Mouse (Mus musculus) kidney, adult 2 months (tissue): ENCODE measurements at regions not wholly inside any gene's neighbourhood (a gene's known extent, or its start where the extent isn't known, plus 50 kb on each side); places are given as distances from the start of the nearest gene placed in this dataset.

ENCODE experiments used
- DNase-seq: peaks from one replicate; pipeline ENCODE4 v3.0.0; 2021
- H3K27ac ChIP-seq: fragments of 200-500 bp; 2 replicates; pipeline ENCODE4 v1.5.1; 2012; ENCODE audit warnings: low read depth, low read length, control low read depth, inconsistent platforms; ENCODE audit not compliant: insufficient read depth
- H3K27me3 ChIP-seq: fragments of 200-500 bp; replicated peaks from 2 replicates; pipeline ENCODE4 v1.6.1; 2012; ENCODE audit warnings: mild to moderate bottlenecking, moderate library complexity, low read length, inconsistent platforms; ENCODE audit not compliant: control insufficient read depth, insufficient read depth
- H3K36me3 ChIP-seq: fragments of 200-500 bp; 2 replicates; pipeline ENCODE4 v1.6.1; 2012; ENCODE audit warnings: mild to moderate bottlenecking, moderate library complexity, low read length, inconsistent platforms; ENCODE audit not compliant: control insufficient read depth, insufficient read depth
- H3K4me1 ChIP-seq: fragments of 200-500 bp; 2 replicates; pipeline ENCODE4 v1.6.1; 2011; ENCODE audit warnings: low read length; ENCODE audit not compliant: control insufficient read depth, insufficient read depth
- H3K4me3 ChIP-seq: fragments of 200-500 bp; 2 replicates; pipeline ENCODE4 v1.5.1; 2011; ENCODE audit warnings: mild to moderate bottlenecking, low read depth, low read length, control low read depth; ENCODE audit not compliant: insufficient read depth
- CTCF ChIP-seq: fragments of 200-500 bp; conservative IDR thresholded peaks from 2 replicates; pipeline ENCODE4 v1.5.1; 2011; ENCODE audit warnings: low read depth, mild to moderate bottlenecking, control low read depth, low read length, moderate library complexity, mixed read lengths; ENCODE audit not compliant: insufficient read depth, insufficient read length
- POLR2A ChIP-seq: fragments of 200-500 bp; IDR thresholded peaks from one replicate; pipeline ENCODE4 v1.6.1; 2011; ENCODE audit warnings: low read depth, low read length, control low read depth
- WGBS: fragments of 180-500 bp; shearing (Covaris S2); methylation state at CpG from one replicate; pipeline ENCODE4 v1.1.7; 2018; 5-methylcytosine and 5-hydroxymethylcytosine counted together

DNA sequence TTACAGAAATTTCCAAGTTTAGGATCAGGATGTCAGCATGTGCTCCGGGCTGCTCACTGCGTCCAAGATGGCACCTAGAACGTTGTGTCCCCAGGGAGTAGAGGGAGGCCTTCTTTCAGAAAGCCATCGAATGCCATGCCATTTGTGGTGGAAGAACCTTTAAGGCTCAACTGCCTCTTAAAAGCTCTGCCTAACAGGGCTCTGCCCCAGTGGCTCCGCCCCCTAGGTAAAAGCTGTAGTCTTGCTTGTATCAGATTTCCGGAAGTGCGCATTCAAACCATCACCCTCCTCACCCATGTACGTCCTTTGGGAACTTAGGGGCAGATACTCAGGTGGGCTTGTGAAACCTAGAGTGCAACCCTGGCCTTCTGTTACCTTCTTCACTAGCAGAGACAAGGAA lies 54.0 kb upstream of the Psmd7 start:
- Histone ChIP-seq H3K4me3 (no peak overlapping the region), H3K27me3 (no peaks in the 10 kb centered on the region), H3K27ac (no peak overlapping the region), H3K36me3 (no peaks in the 10 kb centered on the region), H3K4me1 (no peaks in the 10 kb centered on the region)
- DNase-seq, result no peak
- no peak for TF ChIP-seq CTCF
- no peak for TF ChIP-seq POLR2A
- 81% methylated on average over 8 of the region's 8 CpGs for WGBS

GRCm38 (mm10) chr8:107647936-107648335 lies 59.7 kb upstream of the Psmd7 start:
- Histone ChIP-seq H3K27ac (no peak overlapping the region), H3K4me3 (no peak overlapping the region), H3K36me3 (no peaks in the 10 kb centered on the region), H3K4me1 (no peaks in the 10 kb centered on the region), H3K27me3 (no peaks in the 10 kb centered on the region)
- 86% methylated on average over 8 of the region's 8 CpGs for WGBS
- DNase-seq, result no peak
- TF ChIP-seq POLR2A (no peak), CTCF (no peak)

- H3K27me3 ChIP-seq, result no peaks in the 10 kb centered on the region
- no peak for TF ChIP-seq POLR2A
- TF ChIP-seq CTCF, result no peak
- H3K4me1 ChIP-seq, result no peaks in the 10 kb centered on the region
- no peak overlapping the region for H3K4me3 ChIP-seq
- 89% methylated on average over 9 of the region's 9 CpGs for WGBS
- H3K27ac ChIP-seq, result no peak overlapping the region
- DNase-seq, result no peak
- H3K36me3 ChIP-seq, result no peaks in the 10 kb centered on the region
Observed at GRCm38 (mm10) chr8:107650306-107650705, 62.0 kb upstream of the Psmd7 start.

- no peak for DNase-seq
- no peaks in the 10 kb centered on the region for H3K36me3 ChIP-seq
- H3K4me1 ChIP-seq, result no peaks in the 10 kb centered on the region
- TF ChIP-seq CTCF (no peak), POLR2A (no peak)
- no peak overlapping the region for H3K4me3 ChIP-seq
- WGBS, result 94% methylated on average over 11 of the region's 11 CpGs
- no peaks in the 10 kb centered on the region for H3K27me3 ChIP-seq
- no peak overlapping the region for H3K27ac ChIP-seq
Observed at GRCm38 (mm10) chr8:107651424-107651823, 63.2 kb upstream of the Psmd7 start.

DNA sequence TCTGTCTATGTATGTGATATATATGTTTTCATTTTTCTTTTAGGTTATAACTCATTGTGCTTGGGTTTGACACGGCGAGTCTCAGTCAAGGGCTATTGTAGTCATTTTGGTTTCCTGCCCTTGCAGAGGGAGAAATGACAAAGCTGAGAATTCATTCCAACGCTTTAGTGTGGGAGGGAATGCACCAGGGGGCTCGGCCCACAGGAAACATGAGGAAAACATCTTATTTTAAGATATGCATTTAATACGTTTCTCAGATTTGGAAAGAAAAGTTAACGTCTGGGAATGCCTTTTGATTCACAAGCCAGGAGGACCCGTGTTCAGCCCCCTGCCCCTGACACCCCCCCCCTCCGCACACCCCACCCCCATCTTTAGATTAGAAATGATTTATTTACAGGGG lies 64.0 kb upstream of the Psmd7 start:
- no peaks in the 10 kb centered on the region for H3K36me3 ChIP-seq
- DNase-seq, result no peak
- WGBS, result 52% methylated on average over 8 of the region's 8 CpGs
- no peak overlapping the region for H3K27ac ChIP-seq
- H3K4me3 ChIP-seq, result no peak overlapping the region
- H3K4me1 ChIP-seq, result no peaks in the 10 kb centered on the region
- no peaks in the 10 kb centered on the region for H3K27me3 ChIP-seq
- TF ChIP-seq CTCF (no peak), POLR2A (no peak)

- WGBS, result 81% methylated on average over 10 of the region's 10 CpGs
- H3K27ac ChIP-seq, result no peak overlapping the region
Observed at GRCm38 (mm10) chr8:107653711-107654110, 65.4 kb upstream of the Psmd7 start.

DNA sequence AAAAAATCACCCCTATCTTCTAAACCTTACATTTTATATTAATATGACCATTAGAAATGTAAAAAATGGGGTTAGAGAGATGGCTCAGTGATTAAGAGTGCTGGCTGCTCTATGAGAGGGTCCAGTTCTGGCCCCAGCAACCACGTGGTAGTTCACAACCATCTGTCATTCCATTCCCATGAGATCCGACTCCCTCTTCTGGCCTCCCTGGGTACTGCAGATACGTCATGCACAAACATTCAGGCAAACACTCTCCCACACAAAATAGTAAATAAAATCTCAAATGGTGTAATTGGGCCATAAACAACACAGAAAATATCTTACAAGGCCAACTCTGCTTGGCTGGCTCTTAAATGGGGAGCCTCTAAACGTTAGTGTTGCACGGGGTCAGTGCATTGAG lies 68.4 kb upstream of the Psmd7 start:
- DNase-seq, result no peak
- Histone ChIP-seq H3K27ac (no peak overlapping the region), H3K4me3 (no peak overlapping the region), H3K27me3 (no peaks in the 10 kb centered on the region), H3K36me3 (no peaks in the 10 kb centered on the region), H3K4me1 (no peaks in the 10 kb centered on the region)
- no peak for TF ChIP-seq POLR2A
- TF ChIP-seq CTCF, result 0 out of 2 replicates have a peak, but pooled peaks have one; percentile 8
- WGBS, result 70% methylated on average over 5 of the region's 5 CpGs

More at GRCm38 (mm10) chr8:107653711-107654110, 65.4 kb upstream of the Psmd7 start:
- H3K4me1 ChIP-seq, result no peaks in the 10 kb centered on the region
- no peak for DNase-seq
- no peak for TF ChIP-seq POLR2A
- no peaks in the 10 kb centered on the region for H3K27me3 ChIP-seq
- no peak overlapping the region for H3K4me3 ChIP-seq
- H3K36me3 ChIP-seq, result no peaks in the 10 kb centered on the region

- 93% methylated on average over 4 of the region's 4 CpGs for WGBS
- no peak for DNase-seq
- no peak for TF ChIP-seq CTCF
- no peak for TF ChIP-seq POLR2A
- no peaks in the 10 kb centered on the region for H3K36me3 ChIP-seq
- no peak overlapping the region for H3K27ac ChIP-seq
- no peaks in the 10 kb centered on the region for H3K27me3 ChIP-seq
- H3K4me1 ChIP-seq, result no peaks in the 10 kb centered on the region
- H3K4me3 ChIP-seq, result no peak overlapping the region
Observed at GRCm38 (mm10) chr8:107657741-107658140, 69.5 kb upstream of the Psmd7 start.
